Mouse (Mus musculus) intestine, embryonic 15.5 days (tissue): ENCODE data around the gene Catsper2. TPM values are rescaled to one million over a fixed set of nuclear protein-coding genes. Genes with fewer than 3 reads are reported as not detected.

ENCODE experiments used
- ATAC-seq: fragments of 200-750 bp; cut with Nextera tagmentation; 2 replicates; pipeline ENCODE4 v1.8.0; 2017; ENCODE audit warnings: moderate TSS enrichment, moderate library complexity
- H3K27ac ChIP-seq: fragments of 300-500 bp; sonication (generic); 2 replicates; pipeline ENCODE4 v1.5.1; 2015; ENCODE audit warnings: mild to moderate bottlenecking, inconsistent platforms
- H3K27me3 ChIP-seq: fragments of 300-500 bp; sonication (generic); replicated peaks from 2 replicates; pipeline ENCODE4 v1.6.1; 2015; ENCODE audit warnings: inconsistent platforms
- H3K36me3 ChIP-seq: fragments of 300-500 bp; sonication (generic); 2 replicates; pipeline ENCODE4 v1.6.1; 2015; ENCODE audit warnings: inconsistent platforms
- H3K4me1 ChIP-seq: fragments of 300-500 bp; sonication (generic); replicated peaks from 2 replicates; pipeline ENCODE4 v1.6.1; 2015; ENCODE audit warnings: inconsistent platforms
- H3K4me2 ChIP-seq: fragments of 300-500 bp; sonication (generic); replicated peaks from 2 replicates; pipeline ENCODE4 v1.6.1; 2015; ENCODE audit warnings: mild to moderate bottlenecking, inconsistent platforms
- H3K4me3 ChIP-seq: fragments of 300-500 bp; sonication (generic); replicated peaks from 2 replicates; pipeline ENCODE4 v1.5.1; 2015; ENCODE audit warnings: inconsistent platforms
- H3K9ac ChIP-seq: fragments of 300-500 bp; sonication (generic); 2 replicates; pipeline ENCODE4 v1.6.1; 2015; ENCODE audit warnings: inconsistent platforms
- H3K9me3 ChIP-seq: fragments of 300-500 bp; sonication (generic); 2 replicates; pipeline ENCODE4 v1.6.1; 2016; ENCODE audit warnings: inconsistent platforms
- WGBS: fragments of 180-500 bp; shearing (Covaris S2); methylation state at CpG from one replicate; pipeline ENCODE4 v1.1.7; 2015; 5-methylcytosine and 5-hydroxymethylcytosine counted together
- polyA plus RNA-seq: library from polyadenylated mRNA; unstranded; fragments of >200 nt; fragmentation: Nextera tagmentation; extraction: Ambion mirVana; gene quantifications from 2 replicates; pipeline ENCODE4 v1.2.1, GENCODE M21; 2015

The Catsper2 gene
- polyA plus RNA-seq, 1 experiment from 2014 or later: 1.1 TPM

GRCm38 (mm10) chr2:121370921-121371320, 42.7 kb downstream of the Catsper2 start:
- no peaks in the 10 kb centered on the region for H3K36me3 ChIP-seq
- no peak overlapping the region for H3K27ac ChIP-seq
- no peaks in the 10 kb centered on the region for H3K27me3 ChIP-seq
- no peak overlapping the region for H3K4me3 ChIP-seq
- no peak for ATAC-seq
- H3K9ac ChIP-seq: no peak overlapping the region
- WGBS: 79% methylated on average over 5 of the region's 5 CpGs
- no peaks in the 10 kb centered on the region for H3K4me1 ChIP-seq
- no peak overlapping the region for H3K4me2 ChIP-seq
- no peaks in the 10 kb centered on the region for H3K9me3 ChIP-seq

DNA sequence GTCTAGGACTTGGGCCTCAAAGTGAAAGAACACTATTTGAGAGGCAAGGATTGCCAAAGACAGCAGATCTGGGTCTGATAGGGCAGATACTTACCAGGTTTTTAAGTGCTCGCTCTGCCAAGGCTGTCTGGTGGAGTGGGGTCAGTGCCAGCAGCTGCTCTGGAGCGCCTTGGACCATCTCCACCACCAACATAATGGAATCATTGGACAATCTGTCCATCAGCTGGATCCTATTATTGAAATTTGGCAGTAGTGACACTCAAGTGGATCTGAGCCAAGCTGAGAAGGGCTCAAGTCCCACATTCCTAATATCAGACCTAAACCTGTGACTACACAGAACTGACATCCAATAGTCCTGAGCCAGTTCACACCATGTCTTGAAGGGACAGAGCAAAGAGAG, 44.8 kb downstream of the Catsper2 start:
- H3K4me2 ChIP-seq: no peak overlapping the region
- no peaks in the 10 kb centered on the region for H3K36me3 ChIP-seq
- no peak overlapping the region for H3K27ac ChIP-seq
- ATAC-seq: no peak
- no peaks in the 10 kb centered on the region for H3K9me3 ChIP-seq
- no peaks in the 10 kb centered on the region for H3K4me1 ChIP-seq
- no peak overlapping the region for H3K9ac ChIP-seq
- WGBS: 83% methylated on average over 2 of the region's 2 CpGs
- no peaks in the 10 kb centered on the region for H3K27me3 ChIP-seq
- no peak overlapping the region for H3K4me3 ChIP-seq

GRCm38 (mm10) chr2:121363656-121364055, 49.9 kb downstream of the Catsper2 start:
- Histone ChIP-seq H3K27ac (no peak overlapping the region), H3K27me3 (no peaks in the 10 kb centered on the region), H3K36me3 (no peaks in the 10 kb centered on the region), H3K9me3 (no peaks in the 10 kb centered on the region), H3K9ac (no peak overlapping the region), H3K4me2 (no peak overlapping the region), H3K4me1 (peaks cover 5% of the 10 kb centered on the region; the same call in 1 of the 2 replicates), H3K4me3 (no peak overlapping the region)
- ATAC-seq: no peak
- WGBS: 82% methylated on average over 3 of the region's 3 CpGs

- no peaks in the 10 kb centered on the region for H3K36me3 ChIP-seq
- WGBS: 44% methylated on average over 4 of the region's 4 CpGs
- H3K4me2 ChIP-seq: peak overlapping the region; percentile 61; the same call in 1 of the 2 replicates
- peaks cover 9% of the 10 kb centered on the region; the same call in 1 of the 2 replicates for H3K4me1 ChIP-seq
- ATAC-seq: no peak
- no peak overlapping the region for H3K9ac ChIP-seq
- H3K27ac ChIP-seq: no peak overlapping the region
- H3K9me3 ChIP-seq: no peaks in the 10 kb centered on the region
- H3K4me3 ChIP-seq: no peak overlapping the region
- no peaks in the 10 kb centered on the region for H3K27me3 ChIP-seq
Observed at GRCm38 (mm10) chr2:121359461-121359860, 54.1 kb downstream of the Catsper2 start.

DNA sequence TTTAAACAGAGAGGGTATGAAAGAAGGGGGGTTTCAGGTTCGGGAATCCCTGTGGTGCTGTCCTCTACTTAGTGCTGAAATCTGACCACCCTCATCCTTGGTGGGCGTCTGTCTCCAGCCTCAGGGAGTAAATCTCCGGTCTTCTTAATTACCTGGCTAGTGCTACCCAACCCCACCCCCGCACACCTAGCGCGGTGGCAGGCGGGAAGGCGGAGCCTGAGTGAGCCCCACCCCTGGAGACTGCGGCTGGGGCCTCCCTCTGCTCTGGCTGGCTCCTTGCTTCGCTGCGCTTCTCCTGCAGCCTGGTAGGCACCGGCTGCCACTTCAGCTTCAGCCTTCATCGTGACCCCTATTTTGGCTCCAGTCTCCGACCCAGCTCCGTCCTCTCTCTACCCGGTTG, 55.2 kb downstream of the Catsper2 start:
- peak overlapping the region; percentile 41 for H3K9ac ChIP-seq
- peak overlapping the region; percentile 84 for H3K27ac ChIP-seq
- H3K4me3 ChIP-seq: peak overlapping the region; percentile 40
- no peaks in the 10 kb centered on the region for H3K36me3 ChIP-seq
- H3K9me3 ChIP-seq: no peaks in the 10 kb centered on the region
- no peaks in the 10 kb centered on the region for H3K27me3 ChIP-seq
- peaks cover 13% of the 10 kb centered on the region for H3K4me1 ChIP-seq
- under 1% methylated on average over 16 of the region's 16 CpGs for WGBS
- peak; percentile 84 for ATAC-seq
- H3K4me2 ChIP-seq: peak overlapping the region; percentile 61

- Histone ChIP-seq H3K4me3 (peak overlapping the region; percentile 40), H3K4me2 (peak overlapping the region; percentile 61), H3K36me3 (no peaks in the 10 kb centered on the region), H3K27me3 (no peaks in the 10 kb centered on the region), H3K9me3 (no peaks in the 10 kb centered on the region), H3K4me1 (peaks cover 13% of the 10 kb centered on the region), H3K27ac (peak overlapping the region; percentile 84), H3K9ac (no peak overlapping the region)
- WGBS: 3% methylated on average over 4 of the region's 4 CpGs
- ATAC-seq: peak; percentile 40
Observed at GRCm38 (mm10) chr2:121357961-121358360, 55.6 kb downstream of the Catsper2 start.

GRCm38 (mm10) chr2:121357494-121357893, 56.1 kb downstream of the Catsper2 start, which contains the start of gene Ckmt1:
Gene Ckmt1 (plus strand): TSS chr2:121357714.
- Histone ChIP-seq H3K36me3 (no peaks in the 10 kb centered on the region), H3K4me2 (peak within 1 kb of the TSS; percentile 61), H3K9ac (peak within 1 kb of the TSS; percentile 41), H3K27me3 (no peaks in the 10 kb centered on the region), H3K9me3 (no peaks in the 10 kb centered on the region), H3K4me1 (peaks cover 13% of the 10 kb centered on the region), H3K27ac (peak within 1 kb of the TSS; percentile 84), H3K4me3 (peak within 1 kb of the TSS; percentile 40)
- ATAC-seq: peak; percentile 63
- 36% methylated on average over 5 of the region's 5 CpGs for WGBS

- under 1% methylated on average over 52 of the region's 58 CpGs for WGBS
- H3K27ac ChIP-seq: 0 out of 2 replicates have a peak within 1 kb of the TSS, but pooled peaks have one; percentile 14
Observed at GRCm38 (mm10) chr2:121354820-121355592, 58.6 kb downstream of the Catsper2 start, which contains the start of gene Ppip5k1. Gene Ppip5k1 (minus strand): TSS chr2:121355396.

GRCm38 (mm10) chr2:121354378-121354777, 59.2 kb downstream of the Catsper2 start:
- Histone ChIP-seq H3K36me3 (no peaks in the 10 kb centered on the region), H3K4me3 (peak overlapping the region; percentile 68), H3K9ac (peak overlapping the region; percentile 73), H3K4me1 (peaks cover 10% of the 10 kb centered on the region), H3K27me3 (no peaks in the 10 kb centered on the region), H3K27ac (0 out of 2 replicates have a peak overlapping the region, but pooled peaks have one; percentile 14), H3K4me2 (peak overlapping the region; percentile 75), H3K9me3 (no peaks in the 10 kb centered on the region)
- ATAC-seq: no peak
- WGBS: 5% methylated on average over 6 of the region's 6 CpGs

More at GRCm38 (mm10) chr2:121354820-121355592, 58.6 kb downstream of the Catsper2 start, which contains the start of gene Ppip5k1:
- H3K4me3 ChIP-seq: peak within 1 kb of the TSS; percentile 68
- peak within 1 kb of the TSS; percentile 73 for H3K9ac ChIP-seq
- no peaks in the 10 kb centered on the region for H3K9me3 ChIP-seq
- no peaks in the 10 kb centered on the region for H3K36me3 ChIP-seq
- no peaks in the 10 kb centered on the region for H3K27me3 ChIP-seq
- H3K4me1 ChIP-seq: peaks cover 13% of the 10 kb centered on the region
- H3K4me2 ChIP-seq: peak within 1 kb of the TSS; percentile 75
- peak; percentile 92 for ATAC-seq

- ATAC-seq: no peak
- 69% methylated on average over 8 of the region's 8 CpGs for WGBS
- no peak overlapping the region for H3K4me2 ChIP-seq
Observed at GRCm38 (mm10) chr2:121353156-121353555, 60.4 kb downstream of the Catsper2 start.

More at GRCm38 (mm10) chr2:121353156-121353555, 60.4 kb downstream of the Catsper2 start:
- Histone ChIP-seq H3K9ac (no peak overlapping the region), H3K4me3 (no peak overlapping the region), H3K27ac (no peak overlapping the region), H3K9me3 (no peaks in the 10 kb centered on the region), H3K27me3 (no peaks in the 10 kb centered on the region), H3K4me1 (peaks cover 4% of the 10 kb centered on the region), H3K36me3 (no peaks in the 10 kb centered on the region)
